Mouse (Mus musculus): ENCODE results near the gene Capn15. TPM values are rescaled to one million over a fixed set of nuclear protein-coding genes. Genes with fewer than 3 reads are reported as not detected.

Capn15 gene
- polyA plus RNA-seq, 1 experiment from 2014 or later = 23.7 TPM

DNA sequence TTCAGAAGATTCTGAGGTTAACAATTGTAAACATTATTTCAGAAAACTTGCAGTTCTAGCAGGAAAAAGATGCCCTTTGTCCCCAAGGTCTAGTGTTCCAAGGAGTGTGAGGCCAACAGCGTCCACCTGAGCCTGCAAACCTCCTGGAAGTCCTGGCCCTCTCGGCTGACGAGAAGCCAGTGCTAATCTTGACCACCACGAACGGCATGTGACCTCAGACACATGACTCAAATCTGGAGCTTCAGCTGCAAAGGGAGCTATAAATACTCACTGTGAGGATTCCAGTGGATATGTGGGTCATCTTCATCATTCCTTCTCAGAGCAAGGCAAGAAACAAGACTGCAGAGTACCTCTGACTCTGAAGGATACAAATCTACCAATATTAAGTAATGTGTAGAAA is 32.4 kb upstream of the Capn15 start:
- CTCF ChIA-PET = interaction anchor here (1.1 to 1.9 kb wide), 4 partner anchors 8 to 139 kb away, joined by 3 to 9 read pairs (median 4); no protein-coding TSS in a partner anchor
- DNase-seq (ENCODE audit: low read depth, low spot score) = no peak
- no peak for ATAC-seq
- in situ Hi-C loops (cut with MboI; ENCODE audit: low pct_unique_long_range_greater_than_20kb) = no loop called here
- no peaks in the 10 kb centered on the region for H3K27me3 ChIP-seq
- POLR2A ChIA-PET = interaction anchor here (0.6 to 0.7 kb wide), 2 partner anchors 99 to 963 kb away, joined by 3 read pairs; no protein-coding TSS in a partner anchor
- TF ChIP-seq CTCF (IDR thresholded peaks at IDR 0.05) = no peak

DNA sequence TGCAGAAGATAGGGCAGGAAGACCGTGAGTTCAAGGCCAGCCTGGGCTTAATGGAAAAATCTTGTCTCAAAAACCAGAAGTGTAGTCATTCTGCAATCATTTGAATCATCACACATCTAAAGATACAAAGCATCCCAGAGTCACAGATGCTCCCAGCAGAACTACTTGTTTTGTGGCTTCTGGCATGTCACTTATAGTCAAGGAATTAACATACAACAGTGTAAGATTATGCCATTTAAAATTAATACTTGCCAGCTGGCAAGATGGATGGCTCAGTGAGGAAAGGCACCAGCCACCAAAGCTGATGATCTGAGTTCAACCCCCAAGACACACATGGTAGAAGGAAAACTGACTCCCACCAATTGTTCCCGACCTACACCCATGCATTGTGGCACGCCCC is 31.4 kb upstream of the Capn15 start:
- TF ChIP-seq CTCF (IDR thresholded peaks at IDR 0.05) = no peak
- in situ Hi-C loops (cut with MboI; ENCODE audit: low pct_unique_long_range_greater_than_20kb) = no loop called here
- DNase-seq (ENCODE audit: low read depth, low spot score) = no peak
- no peaks in the 10 kb centered on the region for H3K27me3 ChIP-seq
- ATAC-seq = no peak
- CTCF ChIA-PET = interaction anchor here (1.2 kb wide), 1 partner anchor 138 kb away, joined by 3 read pairs; no protein-coding TSS in a partner anchor
- POLR2A ChIA-PET = interaction anchor here (0.6 kb wide), 1 partner anchor 98 kb away, joined by 3 read pairs; no protein-coding TSS in a partner anchor

DNA sequence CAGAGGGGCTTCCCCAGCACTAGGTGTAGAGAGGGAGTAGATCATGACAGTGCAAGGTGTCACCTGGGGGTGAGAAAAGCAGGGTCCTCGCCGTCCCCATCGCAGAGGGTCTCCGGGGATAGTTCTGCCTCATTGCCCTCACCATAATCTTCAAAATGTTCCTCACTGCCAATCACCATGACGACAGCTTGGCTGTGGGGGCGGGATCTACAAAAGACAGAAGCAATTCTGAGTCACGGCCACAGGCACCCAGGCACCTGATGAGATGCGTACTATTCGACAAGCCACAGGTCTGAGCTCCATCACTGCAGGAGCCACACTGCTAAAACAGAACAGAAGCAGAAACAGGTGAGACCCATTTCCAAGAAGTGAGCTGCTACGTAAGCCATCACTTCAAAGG is 28.1 kb upstream of the Capn15 start:
- H3K27me3 ChIP-seq = no peaks in the 10 kb centered on the region
- POLR2A ChIA-PET = no interaction called here
- no peak for TF ChIP-seq CTCF (IDR thresholded peaks at IDR 0.05)
- ATAC-seq (no peak), DNase-seq (ENCODE audit: low read depth, low spot score) (no peak)
- in situ Hi-C loops (cut with MboI; ENCODE audit: low pct_unique_long_range_greater_than_20kb) = loop anchor here (5.0 kb wide), 2 partner anchors 79 to 121 kb away; partner anchors contain the start of gene Decr2
- CTCF ChIA-PET = interaction anchor here (1.0 to 2.6 kb wide), 6 partner anchors 11 to 123 kb away, joined by 3 to 24 read pairs (median 5); partner anchors contain the start of gene Decr2

DNA sequence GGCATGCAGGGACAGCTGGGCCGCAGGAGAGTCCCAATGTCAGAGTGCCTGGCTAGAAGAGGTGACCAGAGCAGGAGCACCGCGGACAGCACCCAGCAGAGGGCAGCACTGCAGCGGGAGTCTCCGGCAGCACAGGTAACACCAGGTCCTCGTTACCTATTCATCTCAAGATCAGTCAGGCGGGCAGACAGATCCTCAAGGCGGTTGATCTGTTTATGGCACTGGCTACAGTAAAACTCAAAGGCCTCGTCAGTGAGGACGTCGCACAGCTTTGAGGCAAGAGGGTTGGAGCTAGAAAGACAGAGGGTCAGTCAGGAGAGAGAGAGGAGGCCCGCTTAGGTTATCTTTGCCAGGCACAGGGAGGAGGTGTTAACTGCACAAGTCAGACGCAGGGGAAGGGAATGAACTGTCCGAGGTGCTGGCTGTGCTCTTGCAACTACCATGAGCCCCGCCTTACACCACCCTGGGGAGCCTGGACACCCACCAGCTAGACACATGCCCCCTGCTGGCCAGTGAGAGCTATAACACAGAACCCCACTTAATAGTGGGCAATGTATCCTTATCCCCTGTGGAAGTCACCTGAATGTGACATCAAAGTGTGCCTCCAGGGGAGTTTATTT is 26.4 kb upstream of the Capn15 start:
- CTCF ChIA-PET = interaction anchor here (0.6 to 2.6 kb wide), 21 partner anchors 9 to 210 kb away, joined by 3 to 24 read pairs (median 4); partner anchors contain the start of gene Nme4
- TF ChIP-seq CTCF (IDR thresholded peaks at IDR 0.05) = peak; percentile 87
- no peaks in the 10 kb centered on the region for H3K27me3 ChIP-seq
- DNase-seq (ENCODE audit: low read depth, low spot score) (peak; percentile 35), ATAC-seq (peak; percentile 53)
- in situ Hi-C loops (cut with MboI; ENCODE audit: low pct_unique_long_range_greater_than_20kb) = loop anchor here (5.0 kb wide), 2 partner anchors 80 to 120 kb away; partner anchors contain the start of gene Decr2
- POLR2A ChIA-PET = no interaction called here

DNA sequence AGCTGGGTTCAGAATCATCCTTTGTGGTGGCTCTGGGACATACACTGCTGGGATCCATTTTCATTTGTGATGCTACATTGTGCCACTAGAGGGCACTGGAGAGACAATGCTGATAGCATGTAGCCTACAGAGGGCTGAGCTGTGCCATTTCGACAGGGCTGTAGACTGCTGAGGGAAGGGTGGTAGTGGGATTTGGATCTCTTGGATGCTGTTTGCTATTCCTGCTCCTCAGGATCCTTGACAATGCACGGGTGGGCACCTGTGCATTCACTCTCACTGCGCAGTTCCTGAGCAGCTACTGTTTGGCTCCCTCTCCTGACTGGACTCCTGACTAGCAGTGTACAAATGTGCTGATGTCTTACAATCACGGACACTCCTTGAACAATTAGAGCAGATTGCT is 23.9 kb upstream of the Capn15 start:
- ATAC-seq = no peak
- ChIA-PET CTCF (interaction anchor here (0.6 to 2.7 kb wide), 20 partner anchors 9 to 142 kb away, joined by 3 to 24 read pairs (median 4); partner anchors contain the start of genes Decr2 and Tmem8), POLR2A (no interaction called here)
- peak; percentile 24 for DNase-seq (ENCODE audit: low read depth, low spot score)
- H3K27me3 ChIP-seq = no peaks in the 10 kb centered on the region
- TF ChIP-seq CTCF (IDR thresholded peaks at IDR 0.05) = peak; percentile 97
- in situ Hi-C loops (cut with MboI; ENCODE audit: low pct_unique_long_range_greater_than_20kb) = no loop called here

DNA sequence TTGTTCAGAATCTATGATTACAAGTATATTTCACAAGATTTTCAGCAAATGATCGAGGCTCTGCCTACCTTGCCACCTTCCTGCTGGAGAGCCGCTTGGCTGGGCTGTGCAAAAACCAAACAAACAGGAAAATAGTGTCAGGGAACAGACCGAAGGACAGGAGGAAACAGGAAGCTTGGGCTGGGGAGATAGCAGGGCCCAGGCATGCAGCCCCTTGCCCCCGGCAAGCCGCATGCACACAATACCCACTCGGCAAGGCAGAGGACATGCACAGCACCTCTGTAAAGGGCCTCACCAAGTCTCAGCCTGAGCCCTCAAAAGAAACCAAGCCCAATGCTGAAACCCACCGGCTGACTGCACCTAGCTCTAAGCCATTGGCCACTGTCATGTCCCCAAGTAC is 23.2 kb upstream of the Capn15 start:
- H3K27me3 ChIP-seq = no peaks in the 10 kb centered on the region
- in situ Hi-C loops (cut with MboI; ENCODE audit: low pct_unique_long_range_greater_than_20kb) = no loop called here
- no peak for ATAC-seq
- no peak for DNase-seq (ENCODE audit: low read depth, low spot score)
- POLR2A ChIA-PET = no interaction called here
- no peak for TF ChIP-seq CTCF (IDR thresholded peaks at IDR 0.05)
- CTCF ChIA-PET = interaction anchor here (0.7 to 2.7 kb wide), 15 partner anchors 9 to 118 kb away, joined by 3 to 24 read pairs (median 5); partner anchors contain the start of genes Decr2 and Tmem8

DNA sequence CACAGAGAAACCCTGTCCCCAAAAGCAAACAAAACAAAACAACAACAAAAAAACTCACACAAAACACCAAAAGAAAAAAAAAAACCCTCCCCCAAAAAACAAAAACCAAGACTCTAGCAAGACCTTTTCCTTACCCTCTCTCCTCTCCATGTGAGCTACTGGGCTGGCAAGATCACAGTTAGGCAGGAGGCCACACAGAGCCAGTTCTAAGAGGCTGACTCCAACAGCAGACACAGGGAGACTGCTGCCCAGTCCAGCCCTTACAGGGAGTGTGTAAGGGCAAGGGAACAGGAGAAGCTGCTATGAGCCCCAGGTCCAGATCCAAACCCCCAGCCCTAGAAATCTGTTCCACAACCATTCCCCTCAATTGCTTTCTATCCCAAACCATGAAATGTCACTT is 22.7 kb upstream of the Capn15 start:
- H3K27me3 ChIP-seq = no peaks in the 10 kb centered on the region

DNA sequence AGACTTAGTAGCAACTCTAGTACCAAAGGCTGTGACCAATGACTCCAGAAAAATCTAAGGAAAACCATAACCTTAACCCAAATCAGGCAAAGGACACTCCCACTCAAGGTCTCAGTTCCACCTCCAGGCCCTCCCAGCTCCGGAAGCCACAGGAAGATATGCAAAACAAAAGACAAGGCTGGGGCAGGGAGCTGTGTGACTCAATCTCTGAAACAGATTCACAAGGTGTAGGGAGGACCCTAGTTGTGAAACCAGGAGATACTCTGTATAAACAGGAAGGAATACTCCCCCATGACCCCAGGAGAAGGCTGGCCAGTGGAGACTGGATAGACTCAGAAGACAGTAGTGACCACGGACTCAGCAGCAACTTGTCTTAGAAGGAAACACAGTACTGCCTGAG is 22.1 kb upstream of the Capn15 start:
- no peak for DNase-seq (ENCODE audit: low read depth, low spot score)
- no peak for ATAC-seq
- TF ChIP-seq CTCF (IDR thresholded peaks at IDR 0.05) = no peak
- CTCF ChIA-PET = no interaction called here
- POLR2A ChIA-PET = interaction anchor here (0.6 kb wide), 1 partner anchor 85 kb away, joined by 7 read pairs; no protein-coding TSS in a partner anchor
- in situ Hi-C loops (cut with MboI; ENCODE audit: low pct_unique_long_range_greater_than_20kb) = no loop called here
- H3K27me3 ChIP-seq = no peaks in the 10 kb centered on the region

More for the DNA sequence above, 22.7 kb upstream of the Capn15 start:
- no peak for TF ChIP-seq CTCF (IDR thresholded peaks at IDR 0.05)
- in situ Hi-C loops (cut with MboI; ENCODE audit: low pct_unique_long_range_greater_than_20kb) = no loop called here
- ChIA-PET POLR2A (no interaction called here), CTCF (interaction anchor here (1.5 to 2.5 kb wide), 7 partner anchors 8 to 117 kb away, joined by 5 to 22 read pairs (median 7); no protein-coding TSS in a partner anchor)
- no peak for DNase-seq (ENCODE audit: low read depth, low spot score)
- ATAC-seq = no peak

DNA sequence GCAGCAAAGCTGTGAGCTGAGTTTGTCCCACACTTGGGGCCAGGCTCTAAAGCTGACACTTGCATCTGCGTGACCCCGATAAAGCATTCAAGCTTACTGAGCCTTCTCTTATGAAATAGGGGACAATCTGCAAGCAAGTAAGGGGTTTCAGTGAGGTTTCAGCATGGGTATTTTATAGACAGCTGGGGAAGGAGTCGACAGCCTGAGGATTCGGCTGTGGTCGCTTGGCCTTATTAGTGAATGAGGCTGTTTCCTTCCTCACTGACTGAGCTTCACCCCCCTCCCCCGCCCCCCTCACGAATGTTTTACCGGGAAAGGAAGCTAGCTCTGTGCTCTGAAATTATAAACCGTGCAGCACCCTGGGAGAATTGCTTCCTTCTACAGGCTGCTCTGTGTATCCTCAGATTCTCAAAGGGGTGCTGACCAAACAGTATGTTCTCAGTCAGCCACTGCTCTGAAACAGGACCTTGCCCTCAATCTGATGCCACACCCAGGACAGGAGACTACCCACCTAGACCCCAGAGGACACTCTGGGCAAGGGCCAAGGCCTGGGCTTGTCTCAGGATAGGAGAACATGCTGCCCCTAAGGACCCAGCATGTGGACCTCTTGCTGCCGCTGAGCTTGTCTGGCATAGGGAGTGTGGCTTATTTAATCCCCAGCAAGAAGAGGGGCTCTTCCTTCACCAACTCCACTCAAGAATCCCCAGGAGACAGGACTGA is 20.3 kb upstream of the Capn15 start:
- ChIA-PET POLR2A (interaction anchor here (1.4 kb wide), 1 partner anchor 9 kb away, joined by 3 read pairs; no protein-coding TSS in a partner anchor), CTCF (no interaction called here)
- H3K27me3 ChIP-seq = no peaks in the 10 kb centered on the region
- no peak for DNase-seq (ENCODE audit: low read depth, low spot score)
- TF ChIP-seq CTCF (IDR thresholded peaks at IDR 0.05) = no peak
- no peak for ATAC-seq
- in situ Hi-C loops (cut with MboI; ENCODE audit: low pct_unique_long_range_greater_than_20kb) = no loop called here

DNA sequence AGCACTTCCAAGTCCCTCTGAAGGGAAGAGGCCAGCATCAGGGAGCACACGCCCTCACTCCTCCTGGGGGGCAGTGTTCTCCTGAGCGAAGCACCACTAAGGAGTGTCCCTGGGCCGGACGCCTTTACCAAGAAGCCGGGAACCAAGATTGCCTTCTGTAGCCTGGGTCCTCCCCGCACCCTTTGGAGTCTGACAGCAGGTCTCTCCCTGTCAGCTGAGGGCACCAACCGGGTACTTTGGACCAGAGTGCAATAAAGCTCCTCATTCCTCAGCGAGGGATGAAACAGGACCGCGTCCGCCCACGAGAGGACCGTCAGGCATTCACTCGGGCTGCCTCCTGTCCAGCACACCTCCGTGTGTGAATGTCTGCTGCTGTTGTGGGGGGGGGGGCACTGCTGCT is 19.1 kb upstream of the Capn15 start:
- no peak for ATAC-seq
- ChIA-PET CTCF (no interaction called here), POLR2A (interaction anchor here (1.4 kb wide), 1 partner anchor 10 kb away, joined by 3 read pairs; no protein-coding TSS in a partner anchor)
- DNase-seq (ENCODE audit: low read depth, low spot score) = no peak
- no peaks in the 10 kb centered on the region for H3K27me3 ChIP-seq
- in situ Hi-C loops (cut with MboI; ENCODE audit: low pct_unique_long_range_greater_than_20kb) = no loop called here
- no peak for TF ChIP-seq CTCF (IDR thresholded peaks at IDR 0.05)

All from Patski (cell line).